Mouse (Mus musculus): ENCODE results near the gene Nell1.

DNA sequence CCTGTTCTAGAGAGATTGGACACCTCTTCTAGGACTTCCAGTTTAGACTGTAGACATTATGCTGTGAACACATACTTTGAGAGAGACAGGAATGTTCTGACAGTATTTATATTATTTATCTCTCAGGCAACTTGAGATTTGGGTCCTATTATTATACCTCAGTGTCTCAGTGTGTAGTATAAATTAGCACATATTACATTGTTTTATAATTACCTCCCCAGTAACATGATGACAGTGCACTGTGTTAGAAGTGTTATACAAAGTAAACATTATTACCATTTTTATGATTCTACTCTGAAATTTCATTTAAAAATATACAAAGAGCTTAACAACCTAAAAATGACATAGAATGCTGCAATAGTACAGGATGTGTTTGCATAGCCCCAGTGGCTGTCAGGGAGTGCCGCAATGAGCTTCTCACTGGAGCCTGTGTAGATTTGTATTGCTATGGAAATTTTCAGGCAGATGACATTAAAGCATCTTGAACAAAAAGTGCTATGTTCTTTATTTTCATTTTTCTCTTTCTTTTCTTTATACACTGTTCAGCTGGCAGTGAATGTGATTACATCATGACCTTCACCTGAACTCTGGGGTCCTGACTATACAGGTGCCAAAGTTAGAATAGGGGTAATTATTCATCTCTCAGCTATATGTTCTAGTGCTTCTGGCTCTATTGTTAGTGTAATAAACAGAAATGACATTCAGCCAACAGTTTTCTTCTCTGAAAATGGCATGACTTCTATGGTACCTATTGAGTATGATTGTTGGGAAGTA lies 447.9 kb downstream of the Nell1 start:
- TF ChIP-seq CTCF (IDR thresholded peaks at IDR 0.05; ENCODE audit: control insufficient read depth, insufficient read depth, insufficient replicate concordance, low read depth, low read length), result no peak
- TF ChIP-seq POLR2A (IDR thresholded peaks at IDR 0.05; ENCODE audit: control insufficient read depth, low read depth, low read length), result no peak

Measured in testis, adult 2 months (tissue).